Mouse (Mus musculus) erythroblast, embryonic 14.5 days (primary cell): ENCODE measurements around the gene Caskin2. TPM values are rescaled to one million over a fixed set of nuclear protein-coding genes. Genes with fewer than 3 reads are reported as not detected.
A peak's percentile ranks its signal among the peaks of the same experiment; 100 is the strongest.

Source experiments
- H3K27me3 ChIP-seq: 2 replicates; pipeline ENCODE4 v1.6.1; 2012; ENCODE audit warnings: inconsistent platforms; ENCODE audit not compliant: control insufficient read depth
- H3K36me3 ChIP-seq: 2 replicates; pipeline ENCODE4 v1.6.1; 2012; ENCODE audit warnings: mild to moderate bottlenecking, inconsistent platforms; ENCODE audit not compliant: control insufficient read depth
- H3K4me1 ChIP-seq: 2 replicates; pipeline ENCODE4 v1.6.1; 2012; ENCODE audit warnings: inconsistent platforms; ENCODE audit not compliant: control insufficient read depth
- H3K4me3 ChIP-seq: replicated peaks from 2 replicates; pipeline ENCODE3; 2012; ENCODE audit warnings: moderate library complexity, mild to moderate bottlenecking, inconsistent platforms
- H3K9me3 ChIP-seq: 2 replicates; pipeline ENCODE4 v1.6.1; 2012; ENCODE audit warnings: low read length, inconsistent platforms, mixed read lengths; ENCODE audit not compliant: control insufficient read depth
- GATA1 ChIP-seq: IDR thresholded peaks from 2 replicates; pipeline ENCODE4 v1.6.1; 2012; ENCODE audit warnings: low read length, inconsistent platforms, mixed read lengths
- TAL1 ChIP-seq: IDR thresholded peaks from 3 replicates; pipeline ENCODE4 v1.6.1; 2012; ENCODE audit warnings: low read length, inconsistent platforms, mixed read lengths
- polyA plus RNA-seq: library from polyadenylated mRNA; stranded (reverse); fragments of >175 nt; gene quantifications from 2 replicates; pipeline ENCODE4 v1.2.3, GENCODE M21; 2012

The Caskin2 gene
- polyA plus RNA-seq, 1 experiment: 10.9 TPM

DNA sequence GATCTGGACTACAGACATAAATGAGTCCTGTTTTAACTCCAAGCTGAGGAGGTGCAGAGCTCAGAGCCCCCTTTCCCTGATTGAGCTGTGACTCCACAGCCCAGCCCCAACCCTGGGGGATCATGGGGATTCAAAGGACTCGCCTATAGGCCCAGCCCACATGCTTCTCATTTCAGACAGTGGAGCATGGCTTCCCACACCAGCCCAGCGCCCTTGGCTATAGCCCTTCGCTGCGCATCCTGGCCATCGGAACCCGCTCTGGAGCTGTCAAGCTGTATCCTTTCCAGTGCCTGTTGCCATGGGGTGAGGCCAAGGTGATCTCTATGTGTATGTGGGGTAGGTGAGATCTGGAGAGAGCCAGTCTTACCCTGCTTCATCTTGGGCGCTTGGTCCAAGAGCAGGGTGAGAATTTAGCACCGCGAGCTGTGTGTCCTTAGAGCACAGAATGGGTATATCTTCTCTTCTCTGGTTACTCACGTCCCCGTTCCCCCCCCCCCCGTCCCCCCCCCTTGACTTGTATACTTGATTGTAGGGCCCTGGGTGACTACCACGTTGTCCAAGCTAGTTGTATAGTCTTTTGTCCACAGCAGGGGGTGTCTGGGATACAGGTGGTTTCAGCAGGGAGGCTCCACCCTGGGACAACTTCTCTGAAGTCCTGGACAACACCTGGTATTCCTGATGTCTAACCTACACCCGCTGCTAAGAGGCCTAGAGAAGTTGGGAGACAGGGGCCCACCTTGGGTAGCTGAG lies 29.9 kb upstream of the Caskin2 start:
- no peaks in the 10 kb centered on the region for H3K27me3 ChIP-seq
- peaks cover 2% of the 10 kb centered on the region; the same call in 1 of the 2 replicates for H3K9me3 ChIP-seq
- H3K36me3 ChIP-seq: peaks cover 49% of the 10 kb centered on the region
- H3K4me3 ChIP-seq: no peak overlapping the region
- H3K4me1 ChIP-seq: peaks cover 61% of the 10 kb centered on the region
- no peak for TF ChIP-seq TAL1
- TF ChIP-seq GATA1: no peak

DNA sequence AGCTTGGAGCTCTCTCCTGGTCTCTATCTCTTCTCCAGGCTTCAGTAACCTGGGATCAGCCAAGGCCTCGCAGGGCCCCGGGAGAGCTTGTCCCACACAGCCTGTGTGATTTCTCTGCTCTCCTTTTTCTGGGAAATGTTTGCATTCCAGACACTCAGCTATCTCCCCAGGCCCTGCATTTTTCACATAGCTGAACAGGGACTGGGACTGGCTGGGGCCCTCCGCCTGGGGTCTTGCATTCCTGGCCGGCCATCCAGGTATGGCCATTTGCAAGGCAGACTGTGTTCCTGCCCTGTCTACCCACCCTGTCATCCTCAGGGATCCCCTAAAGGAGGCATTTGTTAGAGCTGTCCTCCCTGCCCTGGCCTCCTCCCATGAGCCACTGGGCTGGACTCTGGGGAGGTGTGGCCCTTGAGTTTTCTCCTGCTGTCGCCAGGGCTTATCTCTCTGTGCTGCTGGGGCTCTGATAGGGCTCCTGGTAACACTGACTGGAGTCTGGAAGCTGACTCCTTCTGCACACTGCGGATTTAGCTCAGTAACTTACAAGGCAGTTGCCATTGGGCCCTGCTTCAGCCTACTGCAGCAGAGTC lies 28.6 kb upstream of the Caskin2 start:
- TF ChIP-seq TAL1 (peak; percentile 38; the same call in 1 of the 3 replicates), GATA1 (peak; percentile 93)
- Histone ChIP-seq H3K4me3 (peak overlapping the region; percentile 44), H3K9me3 (peaks cover 2% of the 10 kb centered on the region; the same call in 1 of the 2 replicates), H3K27me3 (no peaks in the 10 kb centered on the region), H3K36me3 (peaks cover 47% of the 10 kb centered on the region), H3K4me1 (peaks cover 72% of the 10 kb centered on the region)

DNA sequence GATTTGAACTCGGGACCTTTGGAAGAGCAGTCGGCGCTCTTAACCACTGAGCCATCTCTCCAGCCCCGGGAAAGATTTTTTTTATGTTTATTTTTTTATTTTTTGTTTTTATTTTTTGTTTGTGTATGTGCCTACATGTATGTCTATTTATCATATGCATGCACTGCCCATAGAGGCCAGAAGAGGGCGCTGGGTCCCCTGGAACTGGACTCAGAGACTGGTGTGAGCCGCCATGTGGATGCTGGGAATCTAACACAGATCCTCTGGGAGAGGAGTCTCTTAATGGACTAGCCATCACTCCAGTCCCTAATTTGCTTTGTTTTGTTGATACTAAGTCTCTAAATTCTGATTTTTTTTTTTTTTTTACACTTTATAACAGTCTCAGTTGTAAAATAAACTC lies 27.6 kb upstream of the Caskin2 start:
- Histone ChIP-seq H3K4me3 (no peak overlapping the region), H3K36me3 (peaks cover 44% of the 10 kb centered on the region), H3K4me1 (peaks cover 79% of the 10 kb centered on the region), H3K9me3 (peaks cover 2% of the 10 kb centered on the region; the same call in 1 of the 2 replicates), H3K27me3 (no peaks in the 10 kb centered on the region)
- TF ChIP-seq TAL1 (no peak), GATA1 (no peak)

DNA sequence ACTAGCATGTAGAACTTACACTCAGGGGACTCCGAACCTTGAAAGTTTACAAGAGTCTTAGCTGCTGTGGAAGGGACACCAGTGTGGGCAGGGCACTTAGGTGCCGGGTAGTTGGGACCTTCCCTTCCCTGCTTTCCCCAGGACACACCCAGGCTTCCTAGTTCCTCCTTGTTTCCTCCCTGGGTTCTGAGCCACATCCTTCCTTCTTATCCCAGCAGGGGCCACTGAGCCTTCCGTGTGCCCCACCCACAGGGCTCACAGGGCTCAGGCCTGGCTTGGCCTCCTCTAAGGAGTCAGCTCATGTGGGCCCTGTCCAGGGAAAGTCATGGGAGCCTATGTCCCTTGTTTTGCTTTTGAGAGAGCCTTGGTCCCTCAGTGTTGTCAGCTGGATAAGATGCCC lies 26.3 kb upstream of the Caskin2 start:
- H3K27me3 ChIP-seq: no peaks in the 10 kb centered on the region
- no peak for TF ChIP-seq GATA1
- no peak for TF ChIP-seq TAL1
- no peaks in the 10 kb centered on the region for H3K9me3 ChIP-seq
- peaks cover 73% of the 10 kb centered on the region for H3K4me1 ChIP-seq
- H3K36me3 ChIP-seq: peaks cover 40% of the 10 kb centered on the region
- no peak overlapping the region for H3K4me3 ChIP-seq

- H3K4me3 ChIP-seq: no peak overlapping the region
- H3K36me3 ChIP-seq: peaks cover 34% of the 10 kb centered on the region
Observed at GRCm38 (mm10) chr11:115838895-115839311, 25.5 kb upstream of the Caskin2 start.

DNA sequence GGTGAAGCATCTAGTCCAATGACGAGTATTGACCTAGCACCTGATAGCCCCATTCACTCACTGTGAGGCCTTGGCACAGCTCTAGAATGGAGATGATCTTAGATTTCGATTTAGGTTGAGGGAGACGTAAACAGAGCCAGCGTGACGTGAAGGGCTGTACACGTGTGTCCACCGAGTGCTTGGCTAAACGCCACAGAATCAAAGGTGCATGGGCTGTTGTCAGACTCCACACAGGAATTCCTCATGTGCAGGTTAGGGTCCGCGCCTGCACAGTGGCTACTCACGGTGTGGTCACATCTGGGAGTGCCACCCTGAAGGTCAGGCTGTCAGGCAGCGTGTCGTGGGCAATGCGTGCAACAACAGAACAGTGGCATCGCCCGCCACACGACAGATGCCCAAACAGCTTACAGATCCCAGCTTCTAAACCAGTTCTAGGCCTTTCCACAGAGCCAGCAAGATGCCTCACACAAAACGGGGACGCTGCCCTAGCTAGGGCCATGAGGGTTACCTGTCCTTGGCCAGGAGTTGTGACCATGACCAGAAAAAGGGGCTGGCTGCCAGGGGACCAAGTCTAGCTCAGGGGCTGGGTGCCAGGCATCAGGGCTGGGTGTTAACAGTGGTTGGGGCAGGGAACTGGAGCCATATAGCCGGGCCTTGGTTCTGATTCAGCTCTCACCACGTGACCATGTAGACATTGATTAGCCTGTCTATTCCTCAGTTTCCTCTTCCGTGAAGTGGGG lies 24.3 kb upstream of the Caskin2 start:
- Histone ChIP-seq H3K4me1 (peaks cover 71% of the 10 kb centered on the region), H3K36me3 (peaks cover 28% of the 10 kb centered on the region), H3K9me3 (no peaks in the 10 kb centered on the region), H3K27me3 (no peaks in the 10 kb centered on the region), H3K4me3 (no peak overlapping the region)
- no peak for TF ChIP-seq GATA1
- no peak for TF ChIP-seq TAL1

More at GRCm38 (mm10) chr11:115838895-115839311, 25.5 kb upstream of the Caskin2 start:
- H3K27me3 ChIP-seq: no peaks in the 10 kb centered on the region
- no peaks in the 10 kb centered on the region for H3K9me3 ChIP-seq
- no peak for TF ChIP-seq GATA1
- TF ChIP-seq TAL1: no peak
- peaks cover 71% of the 10 kb centered on the region for H3K4me1 ChIP-seq

- Histone ChIP-seq H3K36me3 (peaks cover 28% of the 10 kb centered on the region), H3K27me3 (no peaks in the 10 kb centered on the region), H3K4me3 (no peak overlapping the region), H3K9me3 (no peaks in the 10 kb centered on the region), H3K4me1 (peaks cover 71% of the 10 kb centered on the region)
- no peak for TF ChIP-seq GATA1
- TF ChIP-seq TAL1: no peak
Observed at GRCm38 (mm10) chr11:115836656-115837395, 23.4 kb upstream of the Caskin2 start.

GRCm38 (mm10) chr11:115834033-115834432 lies 20.6 kb upstream of the Caskin2 start:
- Histone ChIP-seq H3K4me1 (peaks cover 80% of the 10 kb centered on the region), H3K27me3 (no peaks in the 10 kb centered on the region), H3K9me3 (no peaks in the 10 kb centered on the region), H3K4me3 (no peak overlapping the region), H3K36me3 (peaks cover 24% of the 10 kb centered on the region)
- no peak for TF ChIP-seq TAL1
- TF ChIP-seq GATA1: no peak
